Mouse (Mus musculus) left cerebral cortex, adult 9 months (tissue): ENCODE measurements around the gene Pla2g6.
A peak's percentile ranks its signal among the peaks of the same experiment; 100 is the strongest.

Source experiments
- DNase-seq, 2 experiments: peaks; one replicate each; pipeline ENCODE4 v3.0.0; 2022; ENCODE audit warnings: low spot score in 2 of 2

Gene Pla2g6

GRCm38 (mm10) chr15:79328058-79328938 lies at the start of gene Pla2g6:
Gene Pla2g6, minus strand, starts transcription at chr15:79328390.
- DNase-seq, result peak; percentile 97 to 99

GRCm38 (mm10) chr15:79377681-79378080 lies 49.5 kb upstream of the Pla2g6 start:
- DNase-seq, result peak in 1 of 2 experiments; percentile 44

- no peak for DNase-seq
Observed at GRCm38 (mm10) chr15:79374760-79375159, 46.6 kb upstream of the Pla2g6 start.

DNA sequence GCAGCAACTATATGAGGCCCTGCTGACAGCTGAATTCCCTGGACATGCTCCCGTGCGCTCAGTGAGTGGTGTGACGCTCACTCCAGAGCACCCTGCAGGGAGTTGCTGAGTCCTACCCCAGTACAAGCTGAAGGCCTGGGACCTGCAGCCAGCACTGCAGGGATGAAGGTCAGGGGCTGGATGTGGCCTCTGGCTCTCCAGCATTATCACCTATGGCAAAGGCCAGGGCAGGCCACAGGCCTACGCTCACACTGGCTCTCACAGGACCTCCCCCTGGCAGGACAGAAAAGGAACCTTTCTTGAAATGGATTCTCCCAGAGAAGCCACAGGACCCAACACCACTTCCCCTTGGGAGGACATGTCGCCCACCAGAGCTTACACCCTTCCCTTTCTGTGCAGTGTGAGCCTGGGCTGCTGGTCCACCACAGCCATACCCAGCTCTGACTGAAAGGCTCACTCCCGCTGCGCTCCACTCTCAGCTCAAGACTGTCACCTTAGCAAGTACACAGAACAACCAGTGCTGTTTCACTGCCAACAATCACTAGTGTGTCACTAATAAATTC lies 42.2 kb upstream of the Pla2g6 start:
- DNase-seq, result no peak

DNA sequence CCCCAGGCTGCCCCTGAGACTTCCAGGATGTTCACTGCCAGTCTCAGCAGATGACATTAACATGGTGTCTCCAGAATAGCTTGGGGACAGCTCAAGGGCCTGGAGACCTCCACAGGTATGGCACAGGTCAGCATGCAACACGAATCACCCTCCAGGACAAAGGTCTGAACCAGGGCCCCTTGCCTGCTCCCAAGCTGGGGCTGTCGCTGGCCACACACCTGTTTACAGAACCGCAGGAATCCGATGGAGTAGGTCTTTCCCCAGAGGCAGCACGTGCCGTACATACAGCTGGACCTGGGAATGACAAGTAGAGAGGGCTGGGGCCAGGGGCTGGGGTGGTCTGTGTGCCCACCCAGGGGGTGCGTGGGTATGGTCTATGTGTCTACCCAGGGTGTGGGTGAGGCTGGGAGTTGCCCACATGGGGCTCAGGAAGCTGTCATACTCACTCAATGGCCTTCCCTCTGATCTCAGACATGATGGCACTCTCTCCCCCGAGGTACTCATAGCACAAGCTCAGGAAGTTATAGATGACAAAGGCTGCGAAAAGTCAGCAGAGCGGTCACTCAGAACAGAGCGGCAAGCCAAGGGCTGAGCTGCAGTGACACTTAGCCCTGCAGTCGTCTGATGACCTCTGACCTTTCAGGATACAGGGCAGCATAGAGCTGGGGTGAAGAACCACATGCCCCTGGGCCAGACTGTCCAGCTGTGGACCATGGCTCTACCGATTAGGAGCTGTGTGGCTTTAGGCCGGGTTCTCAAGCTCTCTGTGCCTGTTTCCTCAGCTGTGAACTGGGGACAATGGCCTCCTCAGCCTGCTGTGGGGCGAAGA lies 41.5 kb upstream of the Pla2g6 start:
- DNase-seq, result no peak

GRCm38 (mm10) chr15:79368861-79369440 lies 40.8 kb upstream of the Pla2g6 start:
- DNase-seq, result no peak

GRCm38 (mm10) chr15:79368313-79368811 lies 40.2 kb upstream of the Pla2g6 start:
- DNase-seq, result no peak

DNA sequence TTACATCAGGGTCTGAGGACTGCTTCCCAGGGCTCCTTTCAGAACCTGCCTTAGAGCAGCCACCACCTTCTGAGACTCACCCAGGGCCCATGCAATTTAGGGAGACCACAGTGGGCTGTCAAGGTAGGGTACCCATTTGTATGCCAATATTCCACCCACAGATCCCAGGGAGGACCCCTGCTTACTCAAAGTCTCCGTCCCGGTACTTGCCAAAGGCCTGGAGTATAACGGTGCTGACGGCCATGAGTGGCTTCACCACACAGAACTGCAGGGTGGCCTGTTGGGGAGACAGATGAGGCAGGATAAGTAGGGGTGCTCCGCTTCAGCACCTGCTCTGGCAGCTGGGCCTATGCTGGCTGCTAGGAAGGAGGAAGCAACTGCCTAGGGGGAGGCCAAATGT lies 38.2 kb upstream of the Pla2g6 start:
- no peak for DNase-seq

DNA sequence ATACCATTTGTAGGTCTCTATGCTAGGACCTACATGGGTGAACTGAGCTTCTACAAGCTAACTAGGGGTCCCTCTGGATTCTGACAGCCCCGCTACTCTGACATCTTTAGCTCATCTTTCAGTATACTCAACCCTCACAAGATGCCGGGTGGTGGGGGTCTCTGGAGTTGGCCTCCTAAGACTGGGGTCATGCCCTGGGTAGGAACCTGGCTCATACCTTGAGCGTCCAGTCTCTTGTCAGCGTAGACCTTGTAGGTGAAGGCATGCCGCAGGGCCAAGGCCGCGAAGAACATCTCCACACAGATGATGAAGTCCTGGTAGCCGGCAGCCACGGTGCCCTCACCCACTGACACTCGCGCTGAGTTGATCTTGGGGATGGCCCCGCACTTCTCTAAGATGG lies 36.9 kb upstream of the Pla2g6 start:
- DNase-seq, result no peak

DNA sequence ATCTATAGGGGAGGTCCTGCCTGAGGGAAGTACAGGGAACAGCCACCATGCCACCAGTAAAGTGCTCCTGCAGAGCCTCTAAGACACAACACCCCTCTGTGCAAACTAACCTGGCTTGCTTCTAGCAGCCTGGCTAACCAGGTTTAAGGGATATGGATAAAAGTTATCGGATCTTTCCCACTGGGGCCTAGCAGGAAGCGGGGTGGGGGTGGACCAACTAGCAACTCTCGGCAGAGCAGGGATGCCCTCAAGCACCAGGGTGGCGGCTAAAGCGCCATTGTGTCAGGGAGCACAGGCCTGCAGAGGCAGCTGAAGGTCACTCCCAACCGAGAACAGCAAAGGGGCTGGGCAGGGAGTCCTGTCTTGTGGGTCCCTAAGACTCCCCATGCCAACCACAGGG lies 35.9 kb upstream of the Pla2g6 start:
- no peak for DNase-seq

- DNase-seq, result no peak
Observed at GRCm38 (mm10) chr15:79361023-79361422, 32.8 kb upstream of the Pla2g6 start.

- no peak for DNase-seq
Observed at GRCm38 (mm10) chr15:79360371-79360770, 32.2 kb upstream of the Pla2g6 start.

DNA sequence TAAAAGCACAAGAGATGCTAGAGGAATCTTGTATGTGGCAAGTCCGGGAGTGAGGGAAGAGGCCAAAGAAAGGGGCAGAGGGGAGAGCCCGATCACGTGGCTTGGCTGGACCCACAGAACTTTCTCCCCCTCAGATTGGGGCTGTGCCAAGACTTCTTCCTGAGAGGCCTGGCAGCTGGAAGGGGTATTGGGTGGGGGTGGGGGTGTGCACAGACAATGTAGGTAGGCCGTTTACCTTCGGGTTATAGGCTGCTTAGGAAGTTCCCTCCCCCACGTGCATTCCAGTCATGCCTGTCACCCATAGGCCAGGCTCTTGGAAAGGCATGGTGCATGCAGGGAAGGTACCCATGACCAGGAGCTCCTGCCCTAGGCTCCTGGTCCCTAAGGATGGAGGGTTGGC lies 31.8 kb upstream of the Pla2g6 start:
- DNase-seq, result no peak

DNA sequence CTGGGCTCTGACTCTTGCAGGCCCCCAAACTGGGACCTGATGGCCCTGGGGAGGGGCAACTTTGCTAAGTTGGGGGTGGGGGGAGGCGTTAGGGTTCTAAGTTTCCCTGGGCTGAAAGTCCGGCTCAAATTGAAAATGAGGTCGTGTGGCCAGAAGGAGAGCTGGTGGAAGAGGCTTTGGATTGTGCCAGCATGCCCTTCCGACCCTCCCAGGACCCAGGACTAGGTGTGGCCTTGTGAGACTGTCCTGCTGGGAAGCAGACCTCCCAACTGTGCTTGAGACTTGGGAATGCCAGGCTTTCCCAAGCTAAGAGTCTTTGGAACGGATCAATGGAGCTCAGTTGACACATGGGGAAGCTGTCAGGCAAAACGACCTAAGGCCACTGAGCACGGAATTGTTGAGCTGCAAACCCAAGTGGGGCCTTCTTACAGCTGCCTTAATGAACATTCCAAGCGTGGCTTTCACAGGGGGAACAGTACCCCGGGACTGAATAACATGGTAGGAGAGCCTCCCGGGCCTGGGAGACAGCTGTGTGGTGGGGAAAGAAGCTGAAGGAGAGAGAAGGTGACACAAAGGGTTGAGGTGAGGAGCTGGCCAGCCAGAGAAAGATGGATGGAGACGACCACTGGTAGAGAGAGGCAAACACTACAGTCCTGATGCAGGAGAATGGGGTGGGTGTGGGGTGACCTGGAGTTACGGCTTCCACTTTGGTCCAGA lies 29.9 kb upstream of the Pla2g6 start:
- no peak for DNase-seq

DNA sequence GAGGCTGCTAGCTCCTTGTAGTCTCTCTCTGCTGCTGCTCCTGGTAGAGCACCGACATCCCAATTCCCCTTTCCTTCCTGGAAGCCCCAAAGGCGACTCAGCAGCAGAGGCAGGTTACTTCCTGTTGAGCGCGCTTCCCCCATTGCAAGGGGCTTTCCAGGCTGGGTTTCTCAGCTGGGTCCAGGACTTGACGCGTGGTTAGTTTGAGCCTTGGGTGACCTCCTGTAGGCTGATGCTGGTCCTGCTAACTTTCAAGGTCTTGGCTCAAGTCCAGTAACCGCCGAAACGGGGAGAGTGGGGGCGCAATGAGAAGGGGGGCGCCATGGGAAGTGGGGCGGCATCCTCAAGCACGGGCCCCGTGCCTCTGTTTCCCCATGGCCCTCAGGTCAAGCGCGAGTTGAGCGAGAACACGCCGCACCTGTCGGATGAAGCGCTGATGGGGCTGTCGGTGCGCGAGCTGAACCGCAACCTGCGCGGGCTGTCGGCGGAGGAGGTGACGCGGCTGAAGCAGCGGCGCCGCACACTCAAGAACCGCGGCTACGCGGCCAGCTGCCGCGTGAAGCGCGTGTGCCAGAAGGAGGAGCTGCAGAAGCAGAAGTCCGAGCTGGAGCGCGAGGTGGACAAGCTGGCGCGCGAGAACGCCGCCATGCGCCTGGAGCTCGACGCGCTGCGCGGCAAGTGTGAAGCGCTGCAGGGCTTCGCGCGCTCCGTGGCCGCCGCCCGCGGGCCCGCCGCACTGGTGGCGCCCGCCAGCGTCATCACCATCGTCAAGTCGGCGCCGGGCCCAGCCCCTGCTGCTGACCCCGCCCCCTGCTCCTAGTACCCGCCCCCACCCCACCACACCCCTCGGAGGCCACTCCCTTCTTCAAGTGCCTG lies 29.1 kb upstream of the Pla2g6 start:
- DNase-seq, result peak in 1 of 2 experiments; percentile 46

- no peak for DNase-seq
Observed at GRCm38 (mm10) chr15:79356481-79356880, 28.3 kb upstream of the Pla2g6 start.

- no peak for DNase-seq
Observed at GRCm38 (mm10) chr15:79354619-79355018, 26.4 kb upstream of the Pla2g6 start.

DNA sequence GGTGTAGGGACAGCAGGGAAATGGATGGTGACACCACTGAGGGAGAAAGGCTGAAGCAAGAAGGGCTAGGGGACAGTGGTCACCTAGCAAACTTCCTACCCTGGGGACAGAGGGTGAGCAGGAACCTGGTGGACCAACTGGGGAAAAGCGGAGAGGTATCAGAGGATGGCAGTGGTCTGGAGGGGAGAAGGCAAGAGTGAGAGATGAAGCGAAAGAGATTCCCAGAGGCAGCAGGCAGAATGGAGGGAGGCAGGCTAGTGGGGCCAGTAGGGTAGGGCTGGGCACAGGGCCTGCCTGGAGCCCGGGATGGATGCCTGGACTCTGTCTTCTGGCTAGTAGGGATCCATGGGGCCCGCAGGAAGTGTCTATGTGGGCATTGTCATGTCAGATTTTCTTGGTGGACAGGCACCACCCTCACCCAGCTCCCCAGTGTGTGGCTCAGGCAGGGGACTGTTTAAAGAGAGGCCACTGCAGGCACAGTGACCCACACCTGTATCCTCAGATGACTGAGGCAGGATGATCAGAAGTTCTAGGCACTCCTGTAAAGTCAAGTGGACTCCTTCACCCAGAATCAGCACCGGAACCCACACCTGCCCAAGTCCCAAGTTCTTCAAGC lies 25.6 kb upstream of the Pla2g6 start:
- no peak for DNase-seq

- DNase-seq, result no peak
Observed at GRCm38 (mm10) chr15:79352479-79352878, 24.3 kb upstream of the Pla2g6 start.

DNA sequence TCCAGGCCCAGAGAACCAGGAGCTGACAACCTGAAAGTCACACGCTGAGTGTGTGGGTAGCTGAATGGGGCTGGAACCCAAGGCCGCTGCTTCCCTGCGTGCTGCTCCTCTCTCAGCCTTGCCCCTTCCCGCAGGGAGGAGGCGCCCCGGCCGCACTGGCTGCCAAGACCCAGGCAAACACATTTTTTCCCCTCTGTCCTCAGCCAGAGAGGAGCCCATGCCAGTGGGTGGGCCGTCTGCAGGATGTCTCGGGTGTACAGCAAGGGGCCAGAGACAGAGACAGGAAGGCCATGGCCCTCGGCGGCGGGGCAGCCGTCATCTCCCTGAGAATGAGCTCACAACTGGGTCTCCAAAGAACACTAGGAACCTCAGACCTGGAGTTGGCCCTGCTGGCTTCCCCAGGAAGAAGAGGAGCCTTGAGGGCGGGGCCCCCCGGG lies 23.2 kb upstream of the Pla2g6 start:
- no peak for DNase-seq
